Mouse (Mus musculus) liver, adult 2 months (tissue): Measurements from ENCODE around the gene D17H6S53E. TPM values are rescaled to one million over a fixed set of nuclear protein-coding genes. Genes with fewer than 3 reads are reported as not detected.
A peak's percentile ranks its signal among the peaks of the same experiment; 100 is the strongest.

Experiments used
- DNase-seq: peaks from one replicate; pipeline ENCODE4 v3.0.0-alpha.2; 2011; ENCODE audit warnings: low read depth, low spot score; ENCODE audit errors: extremely low read depth
- H3K27ac ChIP-seq: fragments of 200-500 bp; replicated peaks from 2 replicates; pipeline ENCODE4 v1.5.1; 2012; ENCODE audit warnings: low read depth, mild to moderate bottlenecking, control low read depth, inconsistent platforms, low read length; ENCODE audit not compliant: insufficient read depth
- H3K27me3 ChIP-seq: fragments of 200-500 bp; 2 replicates; pipeline ENCODE4 v1.6.1; 2012; ENCODE audit warnings: mild to moderate bottlenecking, moderate library complexity, low read length, inconsistent platforms; ENCODE audit not compliant: control insufficient read depth, insufficient read depth
- H3K36me3 ChIP-seq: fragments of 200-500 bp; 2 replicates; pipeline ENCODE4 v1.6.1; 2012; ENCODE audit warnings: low read length, inconsistent platforms; ENCODE audit not compliant: control insufficient read depth, insufficient read depth
- H3K4me1 ChIP-seq: fragments of 200-500 bp; 2 replicates; pipeline ENCODE4 v1.6.1; 2011; ENCODE audit warnings: low read length; ENCODE audit not compliant: control insufficient read depth, insufficient read depth
- H3K4me3 ChIP-seq: fragments of 200-500 bp; 2 replicates; pipeline ENCODE4 v1.5.1; 2011; ENCODE audit warnings: low read depth, mild to moderate bottlenecking, control low read depth, low read length, moderate library complexity; ENCODE audit not compliant: insufficient read depth
- H3K79me2 ChIP-seq: fragments of 200-500 bp; 2 replicates; pipeline ENCODE4 v1.6.1; 2012; ENCODE audit warnings: inconsistent platforms, mild to moderate bottlenecking, low read length, moderate library complexity; ENCODE audit not compliant: control insufficient read depth, insufficient read depth
- H3K9ac ChIP-seq: fragments of 200-500 bp; 2 replicates; pipeline ENCODE4 v1.6.1; 2012; ENCODE audit warnings: low read depth, mild to moderate bottlenecking, control low read depth, inconsistent platforms, low read length
- CTCF ChIP-seq: fragments of 200-500 bp; IDR thresholded peaks from 2 replicates; pipeline ENCODE4 v1.5.1; 2011; ENCODE audit warnings: low read depth, low read length, control low read depth
- POLR2A ChIP-seq: fragments of 200-500 bp; IDR thresholded peaks from 2 replicates; pipeline ENCODE4 v1.6.1; 2011; ENCODE audit warnings: low read length, control low read depth; ENCODE audit not compliant: insufficient read depth; ENCODE audit errors: extremely low read depth
- WGBS: fragments of 180-500 bp; shearing (Covaris S2); methylation state at CpG from one replicate; pipeline ENCODE4 v1.1.7; 2018; 5-methylcytosine and 5-hydroxymethylcytosine counted together
- polyA plus RNA-seq: library from polyadenylated mRNA; depleted of rRNA; stranded (reverse); fragments of >200 nt; gene quantifications from 2 replicates; pipeline ENCODE4 v1.2.3, GENCODE M21; 2012
- total RNA-seq: library from RNA; depleted of rRNA; stranded (reverse); fragments of >200 nt; gene quantifications from 2 replicates; pipeline ENCODE4 v1.2.3, GENCODE M21; 2014

Gene D17H6S53E
- total and polyA plus RNA-seq, 2 experiments = 9.8 to 18.3 TPM

DNA sequence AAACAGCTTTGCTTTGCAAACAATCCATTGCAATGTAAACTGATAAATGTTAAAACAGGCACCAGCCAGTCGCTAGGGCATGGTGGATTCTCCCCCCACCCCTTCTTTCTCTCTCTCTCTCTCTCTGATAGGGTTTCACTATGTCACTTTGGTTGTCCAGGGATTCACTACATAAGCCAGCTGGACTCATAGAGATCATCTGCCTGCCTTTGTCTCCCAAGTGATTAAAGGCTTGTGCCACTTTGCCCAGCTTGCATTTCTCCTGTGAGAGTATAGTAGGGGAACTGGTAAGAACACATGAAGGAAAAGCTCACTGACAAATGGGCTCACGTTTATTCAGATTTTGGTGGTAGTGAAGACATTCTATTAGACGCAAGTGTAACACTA lies 6.0 kb downstream of the D17H6S53E start:
- no peak for DNase-seq
- WGBS = 31% methylated on average over 3 of the region's 3 CpGs
- Histone ChIP-seq H3K4me3 (no peak overlapping the region), H3K4me1 (peaks cover 20% of the 10 kb centered on the region), H3K27me3 (no peaks in the 10 kb centered on the region), H3K9ac (peak overlapping the region; percentile 15; the same call in 1 of the 2 replicates), H3K79me2 (peaks cover 21% of the 10 kb centered on the region; the same call in 1 of the 2 replicates), H3K27ac (peak overlapping the region; percentile 57), H3K36me3 (peaks cover 7% of the 10 kb centered on the region; the same call in 1 of the 2 replicates)
- TF ChIP-seq CTCF (no peak), POLR2A (no peak)

- H3K4me1 ChIP-seq = peaks cover 15% of the 10 kb centered on the region
- no peak overlapping the region for H3K27ac ChIP-seq
- H3K79me2 ChIP-seq = peaks cover 19% of the 10 kb centered on the region; the same call in 1 of the 2 replicates
- no peak overlapping the region for H3K9ac ChIP-seq
- TF ChIP-seq POLR2A (no peak), CTCF (no peak)
- peaks cover 10% of the 10 kb centered on the region; the same call in 1 of the 2 replicates for H3K36me3 ChIP-seq
- H3K4me3 ChIP-seq = no peak overlapping the region
- no peaks in the 10 kb centered on the region for H3K27me3 ChIP-seq
- WGBS = 96% methylated on average over 7 of the region's 7 CpGs
- no peak for DNase-seq
These were observed 7.3 kb downstream of the D17H6S53E start for GRCm38 (mm10) chr17:35133517-35133916.

- WGBS = under 1% methylated on average over 66 of the region's 66 CpGs
- Histone ChIP-seq H3K27me3 (no peaks in the 10 kb centered on the region), H3K36me3 (peaks cover 16% of the 10 kb centered on the region; the same call in 1 of the 2 replicates), H3K4me3 (peak within 1 kb of the TSS; percentile 81), H3K9ac (peak within 1 kb of the TSS; percentile 92), H3K4me1 (peaks cover 14% of the 10 kb centered on the region), H3K27ac (peak within 1 kb of the TSS; percentile 97), H3K79me2 (peaks cover 20% of the 10 kb centered on the region; the same call in 1 of the 2 replicates)
- TF ChIP-seq CTCF (no peak), POLR2A (no peak)
- peak; percentile 84 for DNase-seq
These were observed 8.8 kb downstream of the D17H6S53E start, which contains the start of gene Bag6 for GRCm38 (mm10) chr17:35134801-35135590. Gene Bag6, plus strand, starts transcription at chr17:35135178.

- Histone ChIP-seq H3K4me1 (peaks cover 9% of the 10 kb centered on the region), H3K27ac (peak overlapping the region; percentile 97), H3K36me3 (peaks cover 16% of the 10 kb centered on the region; the same call in 1 of the 2 replicates), H3K27me3 (no peaks in the 10 kb centered on the region), H3K9ac (peak overlapping the region; percentile 92), H3K4me3 (peak overlapping the region; percentile 81), H3K79me2 (peaks cover 17% of the 10 kb centered on the region; the same call in 1 of the 2 replicates)
- TF ChIP-seq CTCF (no peak), POLR2A (0 out of 2 replicates have a peak, but pooled peaks have one; percentile 42)
- peak; percentile 60 for DNase-seq
- WGBS = under 1% methylated on average over 43 of the region's 43 CpGs
These were observed 9.6 kb downstream of the D17H6S53E start for GRCm38 (mm10) chr17:35135591-35136320.

- peaks cover 38% of the 10 kb centered on the region for H3K36me3 ChIP-seq
- TF ChIP-seq CTCF (no peak), POLR2A (no peak)
These were observed 13.1 kb downstream of the D17H6S53E start for GRCm38 (mm10) chr17:35139269-35139668.

More at GRCm38 (mm10) chr17:35139269-35139668, 13.1 kb downstream of the D17H6S53E start:
- DNase-seq = no peak
- WGBS = 89% methylated on average over 3 of the region's 3 CpGs
- H3K4me1 ChIP-seq = peaks cover 5% of the 10 kb centered on the region
- peaks cover 17% of the 10 kb centered on the region; the same call in 1 of the 2 replicates for H3K79me2 ChIP-seq
- no peak overlapping the region for H3K9ac ChIP-seq
- H3K27ac ChIP-seq = no peak overlapping the region
- H3K27me3 ChIP-seq = no peaks in the 10 kb centered on the region
- H3K4me3 ChIP-seq = no peak overlapping the region
